Mouse (Mus musculus) forebrain, embryonic 16.5 days (tissue): ENCODE results near the gene Ryr2. TPM values are rescaled to one million over a fixed set of nuclear protein-coding genes. Genes with fewer than 3 reads are reported as not detected.

Experiments
- ATAC-seq: fragments of 200-750 bp; cut with Nextera tagmentation; 2 replicates; pipeline ENCODE4 v1.8.0; 2017; ENCODE audit warnings: mild to moderate bottlenecking, moderate library complexity
- H3K27ac ChIP-seq: fragments of 300-500 bp; sonication (generic); 2 replicates; pipeline ENCODE4 v1.5.1; 2014; ENCODE audit warnings: low read length, control low read depth
- H3K27me3 ChIP-seq: fragments of 300-500 bp; sonication (generic); replicated peaks from 2 replicates; pipeline ENCODE4 v1.6.1; 2014; ENCODE audit warnings: low read length; ENCODE audit not compliant: control insufficient read depth, insufficient read depth
- H3K36me3 ChIP-seq: fragments of 300-500 bp; sonication (generic); 2 replicates; pipeline ENCODE4 v1.6.1; 2014; ENCODE audit not compliant: control insufficient read depth, insufficient read depth
- H3K4me1 ChIP-seq: fragments of 300-500 bp; sonication (generic); replicated peaks from 2 replicates; pipeline ENCODE4 v1.6.1; 2014; ENCODE audit warnings: low read length; ENCODE audit not compliant: control insufficient read depth, insufficient read depth
- H3K4me2 ChIP-seq: fragments of 300-500 bp; sonication (generic); 2 replicates; pipeline ENCODE4 v1.6.1; 2014; ENCODE audit warnings: mild to moderate bottlenecking, low read length, control low read depth
- H3K4me3 ChIP-seq: fragments of 300-500 bp; sonication (generic); replicated peaks from 2 replicates; pipeline ENCODE4 v1.5.1; 2014; ENCODE audit warnings: mild to moderate bottlenecking, low read length, control low read depth
- H3K9ac ChIP-seq: fragments of 300-500 bp; sonication (generic); replicated peaks from 2 replicates; pipeline ENCODE4 v1.6.1; 2014; ENCODE audit warnings: low read depth, low read length, control low read depth
- H3K9me3 ChIP-seq: fragments of 300-500 bp; sonication (generic); 2 replicates; pipeline ENCODE4 v1.6.1; 2016; ENCODE audit warnings: low read length; ENCODE audit not compliant: control insufficient read depth
- WGBS: fragments of 180-500 bp; shearing (Covaris S2); extraction: QIAGEN DNeasy Blood & Tissue Kit; methylation state at CpG from one replicate; pipeline ENCODE4 v1.1.7; 2014; 5-methylcytosine and 5-hydroxymethylcytosine counted together
- polyA plus RNA-seq: library from polyadenylated mRNA; unstranded; fragments of >200 nt; fragmentation: Nextera tagmentation; extraction: Ambion mirVana; gene quantifications from 2 replicates; pipeline ENCODE4 v1.2.1, GENCODE M21; 2015

The Ryr2 gene
- polyA plus RNA-seq, 1 experiment from 2014 or later = 2.2 TPM

DNA sequence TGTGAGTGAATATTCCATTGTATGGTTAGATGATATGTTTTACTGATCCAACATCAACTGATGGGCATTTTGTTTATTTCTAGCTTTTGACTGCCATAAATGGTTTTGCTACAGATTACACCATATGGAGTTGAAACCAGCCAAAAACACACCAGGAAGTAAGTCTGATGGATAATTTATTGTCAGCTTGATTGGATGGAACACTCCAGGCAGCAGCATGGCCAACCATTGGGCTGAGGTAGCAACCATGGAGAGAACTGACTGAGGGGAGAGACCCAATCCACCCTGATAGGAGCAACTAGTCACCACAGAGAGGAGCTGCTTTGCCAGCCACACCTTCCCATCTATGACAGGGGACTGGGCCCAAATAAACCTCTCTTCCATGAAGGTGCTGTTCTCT is 19.4 kb upstream of the Ryr2 start:
- H3K9ac ChIP-seq = no peak overlapping the region
- no peaks in the 10 kb centered on the region for H3K36me3 ChIP-seq
- no peaks in the 10 kb centered on the region for H3K9me3 ChIP-seq
- no peak overlapping the region for H3K4me2 ChIP-seq
- H3K27ac ChIP-seq = no peak overlapping the region
- no peak overlapping the region for H3K4me3 ChIP-seq
- ATAC-seq = no peak
- H3K4me1 ChIP-seq = no peaks in the 10 kb centered on the region
- no peaks in the 10 kb centered on the region for H3K27me3 ChIP-seq

- no peak overlapping the region for H3K9ac ChIP-seq
- ATAC-seq = 0 out of 2 replicates have a peak, but pooled peaks have one; percentile 28
- no peaks in the 10 kb centered on the region for H3K9me3 ChIP-seq
- no peak overlapping the region for H3K27ac ChIP-seq
- no peaks in the 10 kb centered on the region for H3K36me3 ChIP-seq
- H3K4me2 ChIP-seq = no peak overlapping the region
- WGBS = 74% methylated on average over 7 of the region's 7 CpGs
- no peaks in the 10 kb centered on the region for H3K4me1 ChIP-seq
- H3K27me3 ChIP-seq = no peaks in the 10 kb centered on the region
- no peak overlapping the region for H3K4me3 ChIP-seq
Measured at GRCm38 (mm10) chr13:12124940-12125540, 18.3 kb upstream of the Ryr2 start.

DNA sequence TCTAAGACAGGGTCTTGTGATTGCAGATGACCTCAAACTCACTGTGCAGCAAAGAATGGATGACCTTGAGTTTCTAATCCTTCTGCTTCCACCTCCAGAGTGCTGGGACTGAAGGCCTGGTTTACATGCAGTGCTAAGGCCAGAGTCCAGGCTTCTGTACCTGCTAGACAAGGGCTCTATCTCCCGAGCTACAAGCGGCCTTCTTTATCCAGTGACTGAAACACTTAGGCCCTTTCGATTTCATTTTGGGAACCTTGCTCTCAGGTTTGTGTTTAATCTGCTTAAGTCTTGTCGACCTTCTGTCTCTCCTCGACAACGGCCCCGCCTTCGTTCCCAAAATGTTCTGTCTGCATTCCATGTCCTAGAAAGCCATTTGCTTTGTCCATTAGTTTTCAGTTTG is 8.8 kb upstream of the Ryr2 start:
- H3K36me3 ChIP-seq = no peaks in the 10 kb centered on the region
- no peak overlapping the region for H3K9ac ChIP-seq
- H3K27ac ChIP-seq = no peak overlapping the region
- 87% methylated on average over 8 of the region's 8 CpGs for WGBS
- no peaks in the 10 kb centered on the region for H3K9me3 ChIP-seq
- no peak for ATAC-seq
- H3K4me3 ChIP-seq = no peak overlapping the region
- H3K4me2 ChIP-seq = no peak overlapping the region
- no peaks in the 10 kb centered on the region for H3K4me1 ChIP-seq
- H3K27me3 ChIP-seq = no peaks in the 10 kb centered on the region

- no peaks in the 10 kb centered on the region for H3K27me3 ChIP-seq
- no peak overlapping the region for H3K9ac ChIP-seq
- H3K4me1 ChIP-seq = no peaks in the 10 kb centered on the region
- H3K4me2 ChIP-seq = no peak overlapping the region
- no peaks in the 10 kb centered on the region for H3K36me3 ChIP-seq
- no peaks in the 10 kb centered on the region for H3K9me3 ChIP-seq
- no peak overlapping the region for H3K4me3 ChIP-seq
- ATAC-seq = no peak
- H3K27ac ChIP-seq = no peak overlapping the region
- WGBS = 85% methylated on average over 1 of the region's 1 CpGs
Measured at GRCm38 (mm10) chr13:12114816-12115215, 8.1 kb upstream of the Ryr2 start.

DNA sequence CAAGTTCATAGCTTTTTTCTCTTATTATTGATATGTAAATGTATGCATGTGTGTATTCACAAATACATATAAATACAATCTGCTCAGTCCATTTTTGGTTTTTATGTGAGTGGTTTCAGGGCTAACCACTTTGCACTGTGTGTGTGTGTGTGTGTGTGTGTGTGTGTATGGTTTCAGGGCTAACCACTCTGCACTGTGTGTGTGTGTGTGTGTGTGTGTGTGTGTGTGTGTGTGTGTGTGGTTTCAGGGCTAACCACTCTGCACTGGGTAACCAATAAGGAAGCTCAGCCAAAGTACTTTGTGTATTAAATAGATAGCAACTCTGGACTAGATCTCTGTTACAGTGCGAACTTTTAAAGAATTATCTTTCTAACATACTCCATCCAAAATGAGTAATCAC is 2.2 kb upstream of the Ryr2 start:
- ATAC-seq = 0 out of 2 replicates have a peak, but pooled peaks have one; percentile 24
- peaks cover 9% of the 10 kb centered on the region for H3K4me1 ChIP-seq
- H3K4me3 ChIP-seq = no peak overlapping the region
- H3K4me2 ChIP-seq = no peak overlapping the region
- H3K9me3 ChIP-seq = no peaks in the 10 kb centered on the region
- peaks cover 12% of the 10 kb centered on the region for H3K27me3 ChIP-seq
- no peaks in the 10 kb centered on the region for H3K36me3 ChIP-seq
- no peak overlapping the region for H3K27ac ChIP-seq
- WGBS = 93% methylated on average over 1 of the region's 1 CpGs
- H3K9ac ChIP-seq = no peak overlapping the region

DNA sequence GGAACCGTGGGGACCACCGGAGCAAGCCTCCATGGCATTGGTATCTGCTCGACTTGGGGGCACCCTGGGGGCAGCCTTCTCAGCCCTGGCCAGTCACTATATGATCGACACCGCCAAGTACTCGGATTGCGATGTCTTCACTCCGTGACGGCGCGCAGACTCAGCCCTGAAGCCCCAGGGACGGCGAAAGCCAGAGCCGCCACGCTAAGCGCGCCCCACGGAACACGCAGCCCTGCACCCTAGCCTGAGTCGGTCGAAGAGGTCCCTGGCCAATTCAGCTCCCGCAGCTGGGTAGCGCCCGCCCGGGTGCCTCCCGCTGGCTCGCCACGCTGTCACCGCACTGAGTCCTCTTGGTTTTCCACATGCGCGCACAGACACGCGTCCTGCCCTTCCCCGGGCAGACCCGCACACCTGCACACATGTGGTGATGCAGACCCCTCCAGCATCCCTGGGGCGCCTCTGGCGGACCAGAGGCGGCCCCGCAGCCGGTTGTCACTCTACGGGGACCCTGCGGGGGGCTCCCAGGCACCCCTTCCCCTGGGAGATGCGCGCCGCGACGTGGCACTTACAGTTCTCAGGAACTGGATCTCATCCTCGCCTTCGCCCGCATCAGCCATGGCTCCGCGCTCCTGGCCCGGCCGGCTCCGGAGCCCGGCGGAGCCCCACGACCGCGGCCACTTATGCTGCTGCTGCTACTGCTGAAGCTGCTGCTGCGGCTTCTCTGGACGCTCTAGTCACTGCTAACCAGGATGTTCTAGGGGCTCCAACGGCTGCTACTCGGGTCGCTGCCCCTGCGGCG is 716 bp downstream of the Ryr2 start:
- peak; percentile 70 for ATAC-seq
- under 1% methylated on average over 66 of the region's 67 CpGs for WGBS
- H3K4me1 ChIP-seq = peaks cover 11% of the 10 kb centered on the region

GRCm38 (mm10) chr13:12105231-12105829 is 1.4 kb downstream of the Ryr2 start:
- ATAC-seq = peak; percentile 2

More for the DNA sequence above, 716 bp downstream of the Ryr2 start:
- Histone ChIP-seq H3K9me3 (no peaks in the 10 kb centered on the region), H3K36me3 (no peaks in the 10 kb centered on the region), H3K27ac (peak overlapping the region; percentile 42; the same call in 1 of the 2 replicates), H3K9ac (peak overlapping the region; percentile 69), H3K27me3 (peaks cover 14% of the 10 kb centered on the region), H3K4me3 (peak overlapping the region; percentile 73), H3K4me2 (peak overlapping the region; percentile 96)

GRCm38 (mm10) chr13:12104318-12104717 is 2.4 kb downstream of the Ryr2 start:
- Histone ChIP-seq H3K36me3 (no peaks in the 10 kb centered on the region), H3K9me3 (no peaks in the 10 kb centered on the region), H3K27me3 (peaks cover 14% of the 10 kb centered on the region), H3K27ac (no peak overlapping the region), H3K4me2 (peak overlapping the region; percentile 9; the same call in 1 of the 2 replicates), H3K4me3 (no peak overlapping the region), H3K4me1 (peaks cover 11% of the 10 kb centered on the region), H3K9ac (no peak overlapping the region)
- ATAC-seq = no peak
- 48% methylated on average over 1 of the region's 1 CpGs for WGBS

More at GRCm38 (mm10) chr13:12105231-12105829, 1.4 kb downstream of the Ryr2 start:
- Histone ChIP-seq H3K9ac (peak overlapping the region; percentile 69), H3K4me3 (peak overlapping the region; percentile 73), H3K36me3 (no peaks in the 10 kb centered on the region), H3K27me3 (peaks cover 14% of the 10 kb centered on the region), H3K27ac (no peak overlapping the region), H3K4me1 (peaks cover 11% of the 10 kb centered on the region), H3K9me3 (no peaks in the 10 kb centered on the region), H3K4me2 (peak overlapping the region; percentile 96)
- WGBS = 4% methylated on average over 15 of the region's 17 CpGs

GRCm38 (mm10) chr13:12103017-12103416 is 3.7 kb downstream of the Ryr2 start:
- Histone ChIP-seq H3K9ac (no peak overlapping the region), H3K9me3 (no peaks in the 10 kb centered on the region), H3K4me2 (no peak overlapping the region), H3K4me3 (no peak overlapping the region), H3K36me3 (no peaks in the 10 kb centered on the region), H3K27me3 (peaks cover 14% of the 10 kb centered on the region), H3K27ac (no peak overlapping the region), H3K4me1 (peaks cover 11% of the 10 kb centered on the region)
- ATAC-seq = no peak
- 51% methylated on average over 3 of the region's 3 CpGs for WGBS
